Mouse (Mus musculus) liver, embryonic 11.5 days (tissue): ENCODE measurements around the gene Hdac9. TPM values are rescaled to one million over a fixed set of nuclear protein-coding genes. Genes with fewer than 3 reads are reported as not detected.

ENCODE experiments used
- ATAC-seq: fragments of 200-750 bp; cut with Nextera tagmentation; replicated peaks from 2 replicates; pipeline ENCODE4 v1.8.0; 2017; ENCODE audit warnings: moderate number of reproducible peaks, mild to moderate bottlenecking, moderate TSS enrichment, moderate library complexity; ENCODE audit not compliant: low FRiP score
- DNase-seq: peaks from one replicate; pipeline ENCODE4 v3.0.0-alpha.2; 2017; ENCODE audit warnings: low spot score
- H3K27ac ChIP-seq: fragments of 300-500 bp; sonication (generic); 2 replicates; pipeline ENCODE4 v1.5.1; 2014; ENCODE audit warnings: mild to moderate bottlenecking, low read depth, low read length, control low read depth
- H3K27me3 ChIP-seq: fragments of 300-500 bp; sonication (generic); replicated peaks from 2 replicates; pipeline ENCODE4 v1.6.1; 2014; ENCODE audit warnings: low read length, mixed read lengths; ENCODE audit not compliant: control insufficient read depth, insufficient read depth
- H3K36me3 ChIP-seq: fragments of 300-500 bp; sonication (generic); 2 replicates; pipeline ENCODE4 v1.6.1; 2014; ENCODE audit warnings: mild to moderate bottlenecking, low read length, moderate library complexity, mixed read lengths; ENCODE audit not compliant: control insufficient read depth, insufficient read depth
- H3K4me1 ChIP-seq: fragments of 300-500 bp; sonication (generic); replicated peaks from 2 replicates; pipeline ENCODE4 v1.6.1; 2014; ENCODE audit warnings: low read length, mixed read lengths; ENCODE audit not compliant: control insufficient read depth, insufficient read depth
- H3K4me2 ChIP-seq: fragments of 300-500 bp; sonication (generic); 2 replicates; pipeline ENCODE4 v1.6.1; 2014; ENCODE audit warnings: mild to moderate bottlenecking, control low read depth, moderate library complexity
- H3K4me3 ChIP-seq: fragments of 300-500 bp; sonication (generic); 2 replicates; pipeline ENCODE4 v1.5.1; 2014; ENCODE audit warnings: low read depth, low read length, control low read depth
- H3K9ac ChIP-seq: fragments of 300-500 bp; sonication (generic); 2 replicates; pipeline ENCODE4 v1.6.1; 2014; ENCODE audit warnings: low read depth, low read length, control low read depth
- H3K9me3 ChIP-seq: fragments of 300-500 bp; sonication (generic); 2 replicates; pipeline ENCODE4 v1.6.1; 2016; ENCODE audit warnings: low read length, inconsistent platforms, mixed read lengths; ENCODE audit not compliant: control insufficient read depth
- WGBS: fragments of 180-500 bp; shearing (Covaris S2); extraction: QIAGEN DNeasy Blood & Tissue Kit; methylation state at CpG from one replicate; pipeline ENCODE4 v1.1.7; 2014; 5-methylcytosine and 5-hydroxymethylcytosine counted together
- polyA plus RNA-seq: library from polyadenylated mRNA; unstranded; fragments of >200 nt; fragmentation: Nextera tagmentation; extraction: Ambion mirVana; gene quantifications from 2 replicates; pipeline ENCODE4 v1.2.1, GENCODE M21; 2014

Gene Hdac9
- polyA plus RNA-seq, 1 experiment from 2014 or later = 3.5 TPM

- 76% methylated on average over 2 of the region's 2 CpGs for WGBS
- no peak for DNase-seq
These were observed 119.5 kb downstream of the Hdac9 start for GRCm38 (mm10) chr12:34797389-34797788.

GRCm38 (mm10) chr12:34795487-34795886, 121.4 kb downstream of the Hdac9 start:
- no peak overlapping the region for H3K27ac ChIP-seq
- WGBS = 74% methylated on average over 4 of the region's 4 CpGs
- H3K9me3 ChIP-seq = no peaks in the 10 kb centered on the region
- no peaks in the 10 kb centered on the region for H3K4me1 ChIP-seq
- H3K4me3 ChIP-seq = no peak overlapping the region
- H3K4me2 ChIP-seq = no peak overlapping the region
- ATAC-seq (no peak), DNase-seq (no peak)
- H3K9ac ChIP-seq = no peak overlapping the region
- H3K36me3 ChIP-seq = no peaks in the 10 kb centered on the region
- H3K27me3 ChIP-seq = no peaks in the 10 kb centered on the region

More at GRCm38 (mm10) chr12:34797389-34797788, 119.5 kb downstream of the Hdac9 start:
- H3K9ac ChIP-seq = no peak overlapping the region
- H3K36me3 ChIP-seq = no peaks in the 10 kb centered on the region
- H3K27me3 ChIP-seq = no peaks in the 10 kb centered on the region
- no peak overlapping the region for H3K4me3 ChIP-seq
- no peaks in the 10 kb centered on the region for H3K4me1 ChIP-seq
- no peak for ATAC-seq
- H3K27ac ChIP-seq = no peak overlapping the region
- H3K9me3 ChIP-seq = no peaks in the 10 kb centered on the region
- H3K4me2 ChIP-seq = no peak overlapping the region

GRCm38 (mm10) chr12:34792113-34792452, 124.8 kb downstream of the Hdac9 start:
- Histone ChIP-seq H3K36me3 (no peaks in the 10 kb centered on the region), H3K4me1 (0 out of 2 replicates have a peak, but pooled peaks cover 3% of the 10 kb centered on the region), H3K4me2 (no peak overlapping the region), H3K27me3 (no peaks in the 10 kb centered on the region), H3K27ac (no peak overlapping the region), H3K4me3 (no peak overlapping the region), H3K9me3 (no peaks in the 10 kb centered on the region), H3K9ac (no peak overlapping the region)
- ATAC-seq (no peak), DNase-seq (no peak)
- 61% methylated on average over 3 of the region's 3 CpGs for WGBS

GRCm38 (mm10) chr12:34791213-34792112, 125.4 kb downstream of the Hdac9 start:
- H3K9me3 ChIP-seq = no peaks in the 10 kb centered on the region
- no peak overlapping the region for H3K4me2 ChIP-seq
- no peaks in the 10 kb centered on the region for H3K27me3 ChIP-seq
- DNase-seq = no peak
- no peak overlapping the region for H3K9ac ChIP-seq
- H3K4me3 ChIP-seq = no peak overlapping the region
- no peak for ATAC-seq
- H3K4me1 ChIP-seq = 0 out of 2 replicates have a peak, but pooled peaks cover 3% of the 10 kb centered on the region
- H3K36me3 ChIP-seq = no peaks in the 10 kb centered on the region
- 87% methylated on average over 10 of the region's 10 CpGs for WGBS
- H3K27ac ChIP-seq = no peak overlapping the region

- Histone ChIP-seq H3K4me3 (no peak overlapping the region), H3K9me3 (no peaks in the 10 kb centered on the region), H3K4me1 (0 out of 2 replicates have a peak, but pooled peaks cover 3% of the 10 kb centered on the region), H3K4me2 (no peak overlapping the region), H3K9ac (no peak overlapping the region), H3K27me3 (no peaks in the 10 kb centered on the region), H3K36me3 (no peaks in the 10 kb centered on the region), H3K27ac (no peak overlapping the region)
- 73% methylated on average over 10 of the region's 10 CpGs for WGBS
- no peak for DNase-seq
- ATAC-seq = peak; percentile 84
These were observed 127.6 kb downstream of the Hdac9 start for GRCm38 (mm10) chr12:34789031-34789982.

- H3K27ac ChIP-seq = no peak overlapping the region
- H3K4me1 ChIP-seq = 0 out of 2 replicates have a peak, but pooled peaks cover 3% of the 10 kb centered on the region
- H3K4me2 ChIP-seq = no peak overlapping the region
- no peaks in the 10 kb centered on the region for H3K27me3 ChIP-seq
- DNase-seq (no peak), ATAC-seq (no peak)
- no peaks in the 10 kb centered on the region for H3K36me3 ChIP-seq
- H3K9me3 ChIP-seq = no peaks in the 10 kb centered on the region
- no peak overlapping the region for H3K4me3 ChIP-seq
- no peak overlapping the region for H3K9ac ChIP-seq
These were observed 129.5 kb downstream of the Hdac9 start for GRCm38 (mm10) chr12:34787380-34787779.

- no peaks in the 10 kb centered on the region for H3K4me1 ChIP-seq
- 68% methylated on average over 6 of the region's 6 CpGs for WGBS
- no peaks in the 10 kb centered on the region for H3K27me3 ChIP-seq
- no peak overlapping the region for H3K4me2 ChIP-seq
- no peaks in the 10 kb centered on the region for H3K9me3 ChIP-seq
- no peak overlapping the region for H3K4me3 ChIP-seq
- DNase-seq = no peak
- H3K27ac ChIP-seq = no peak overlapping the region
- no peaks in the 10 kb centered on the region for H3K36me3 ChIP-seq
- no peak for ATAC-seq
- H3K9ac ChIP-seq = no peak overlapping the region
These were observed 133.3 kb downstream of the Hdac9 start for GRCm38 (mm10) chr12:34783574-34783973.

GRCm38 (mm10) chr12:34779368-34779957, 137.4 kb downstream of the Hdac9 start:
- 56% methylated on average over 6 of the region's 6 CpGs for WGBS
- H3K4me2 ChIP-seq = no peak overlapping the region
- DNase-seq (no peak), ATAC-seq (no peak)
- H3K4me1 ChIP-seq = no peaks in the 10 kb centered on the region
- no peaks in the 10 kb centered on the region for H3K27me3 ChIP-seq
- no peak overlapping the region for H3K9ac ChIP-seq
- H3K9me3 ChIP-seq = no peaks in the 10 kb centered on the region
- no peaks in the 10 kb centered on the region for H3K36me3 ChIP-seq
- H3K27ac ChIP-seq = no peak overlapping the region
- no peak overlapping the region for H3K4me3 ChIP-seq
